Mouse (Mus musculus): ENCODE measurements around the gene Zfp3. TPM values are rescaled to one million over a fixed set of nuclear protein-coding genes. Genes with fewer than 3 reads are reported as not detected.
A peak's percentile ranks its signal among the peaks of the same experiment; 100 is the strongest.

Zfp3 gene
- 14.7 and 15.6 TPM in 2 replicates for polyA plus RNA-seq (2015; fragmentation: Nextera tagmentation; extraction: Ambion mirVana)

GRCm38 (mm10) chr11:70763936-70764808 is at the start of gene Zfp3:
Gene Zfp3, plus strand, starts transcription at chr11:70764209.
- Histone ChIP-seq H3K4me3 (peak within 1 kb of the TSS; percentile 69), H3K4me1 (replicated peaks) (peaks cover 23% of the 10 kb centered on the region), H3K4me2 (peak within 1 kb of the TSS; percentile 74), H3K27ac (replicated peaks) (peak within 1 kb of the TSS; percentile 79), H3K27me3 (no peaks in the 10 kb centered on the region), H3K36me3 (peaks cover 11% of the 10 kb centered on the region), H3K9ac (peak within 1 kb of the TSS; percentile 89), H3K9me3 (no peaks in the 10 kb centered on the region)
- ATAC-seq (ENCODE audit: low read depth), result peak; percentile 87
- under 1% methylated on average over 68 of the region's 78 CpGs for WGBS

GRCm38 (mm10) chr11:70715832-70716231 is 48.2 kb upstream of the Zfp3 start:
- Histone ChIP-seq H3K4me1 (replicated peaks) (no peaks in the 10 kb centered on the region), H3K4me3 (no peak overlapping the region), H3K27ac (replicated peaks) (no peak overlapping the region), H3K27me3 (no peaks in the 10 kb centered on the region), H3K9ac (no peak overlapping the region), H3K4me2 (no peak overlapping the region), H3K9me3 (no peaks in the 10 kb centered on the region), H3K36me3 (peaks cover 80% of the 10 kb centered on the region)
- 93% methylated on average over 6 of the region's 6 CpGs for WGBS
- ATAC-seq (ENCODE audit: low read depth), result no peak

- H3K4me2 ChIP-seq, result no peak overlapping the region
- no peak overlapping the region for H3K27ac ChIP-seq (replicated peaks)
- H3K27me3 ChIP-seq, result no peaks in the 10 kb centered on the region
- no peak overlapping the region for H3K4me3 ChIP-seq
- no peaks in the 10 kb centered on the region for H3K4me1 ChIP-seq (replicated peaks)
- WGBS, result 91% methylated on average over 5 of the region's 5 CpGs
- peaks cover 79% of the 10 kb centered on the region for H3K36me3 ChIP-seq
- no peaks in the 10 kb centered on the region for H3K9me3 ChIP-seq
- H3K9ac ChIP-seq, result no peak overlapping the region
- no peak for ATAC-seq (ENCODE audit: low read depth)
Measured at GRCm38 (mm10) chr11:70718481-70718880, 45.5 kb upstream of the Zfp3 start.

GRCm38 (mm10) chr11:70720567-70720966 is 43.4 kb upstream of the Zfp3 start:
- Histone ChIP-seq H3K9ac (no peak overlapping the region), H3K4me1 (replicated peaks) (no peaks in the 10 kb centered on the region), H3K27ac (replicated peaks) (no peak overlapping the region), H3K27me3 (no peaks in the 10 kb centered on the region), H3K9me3 (no peaks in the 10 kb centered on the region), H3K4me3 (no peak overlapping the region), H3K36me3 (peaks cover 93% of the 10 kb centered on the region), H3K4me2 (no peak overlapping the region)
- ATAC-seq (ENCODE audit: low read depth), result no peak
- 90% methylated on average over 3 of the region's 3 CpGs for WGBS

GRCm38 (mm10) chr11:70721072-70721471 is 42.9 kb upstream of the Zfp3 start:
- H3K4me3 ChIP-seq, result no peak overlapping the region
- H3K36me3 ChIP-seq, result peaks cover 95% of the 10 kb centered on the region
- no peak for ATAC-seq (ENCODE audit: low read depth)
- WGBS, result 95% methylated on average over 3 of the region's 3 CpGs
- H3K9ac ChIP-seq, result no peak overlapping the region
- H3K4me2 ChIP-seq, result no peak overlapping the region
- H3K27me3 ChIP-seq, result no peaks in the 10 kb centered on the region
- no peaks in the 10 kb centered on the region for H3K4me1 ChIP-seq (replicated peaks)
- H3K27ac ChIP-seq (replicated peaks), result no peak overlapping the region
- no peaks in the 10 kb centered on the region for H3K9me3 ChIP-seq

- no peaks in the 10 kb centered on the region for H3K9me3 ChIP-seq
- H3K4me2 ChIP-seq, result no peak overlapping the region
- H3K4me1 ChIP-seq (replicated peaks), result no peaks in the 10 kb centered on the region
- H3K4me3 ChIP-seq, result no peak overlapping the region
- H3K27me3 ChIP-seq, result no peaks in the 10 kb centered on the region
- peaks cover 90% of the 10 kb centered on the region for H3K36me3 ChIP-seq
- WGBS, result 94% methylated on average over 9 of the region's 9 CpGs
- no peak overlapping the region for H3K9ac ChIP-seq
- ATAC-seq (ENCODE audit: low read depth), result no peak
- H3K27ac ChIP-seq (replicated peaks), result no peak overlapping the region
Measured at GRCm38 (mm10) chr11:70724706-70725105, 39.3 kb upstream of the Zfp3 start.

- 98% methylated on average over 2 of the region's 2 CpGs for WGBS
- no peaks in the 10 kb centered on the region for H3K27me3 ChIP-seq
- ATAC-seq (ENCODE audit: low read depth), result no peak
Measured at GRCm38 (mm10) chr11:70726585-70726984, 37.4 kb upstream of the Zfp3 start.

GRCm38 (mm10) chr11:70727385-70727784 is 36.6 kb upstream of the Zfp3 start:
- Histone ChIP-seq H3K36me3 (peaks cover 72% of the 10 kb centered on the region), H3K4me1 (replicated peaks) (no peaks in the 10 kb centered on the region), H3K9me3 (no peaks in the 10 kb centered on the region), H3K4me3 (no peak overlapping the region), H3K27me3 (no peaks in the 10 kb centered on the region), H3K27ac (replicated peaks) (no peak overlapping the region), H3K9ac (no peak overlapping the region), H3K4me2 (no peak overlapping the region)
- 92% methylated on average over 5 of the region's 5 CpGs for WGBS
- ATAC-seq (ENCODE audit: low read depth), result no peak

More at GRCm38 (mm10) chr11:70726585-70726984, 37.4 kb upstream of the Zfp3 start:
- Histone ChIP-seq H3K4me1 (replicated peaks) (no peaks in the 10 kb centered on the region), H3K4me3 (no peak overlapping the region), H3K4me2 (no peak overlapping the region), H3K36me3 (peaks cover 77% of the 10 kb centered on the region), H3K27ac (replicated peaks) (no peak overlapping the region), H3K9me3 (no peaks in the 10 kb centered on the region), H3K9ac (no peak overlapping the region)

- Histone ChIP-seq H3K4me1 (replicated peaks) (no peaks in the 10 kb centered on the region), H3K27ac (replicated peaks) (peak overlapping the region; percentile 46), H3K9me3 (no peaks in the 10 kb centered on the region), H3K9ac (no peak overlapping the region), H3K4me3 (no peak overlapping the region), H3K27me3 (no peaks in the 10 kb centered on the region), H3K4me2 (no peak overlapping the region), H3K36me3 (peaks cover 42% of the 10 kb centered on the region)
- no peak for ATAC-seq (ENCODE audit: low read depth)
- 85% methylated on average over 9 of the region's 9 CpGs for WGBS
Measured at GRCm38 (mm10) chr11:70730427-70731038, 33.5 kb upstream of the Zfp3 start.

- no peak for ATAC-seq (ENCODE audit: low read depth)
Measured at GRCm38 (mm10) chr11:70731178-70731577, 32.8 kb upstream of the Zfp3 start.

GRCm38 (mm10) chr11:70733256-70733655 is 30.8 kb upstream of the Zfp3 start:
- WGBS, result 74% methylated on average over 5 of the region's 5 CpGs

More at GRCm38 (mm10) chr11:70731178-70731577, 32.8 kb upstream of the Zfp3 start:
- H3K27ac ChIP-seq (replicated peaks), result peak overlapping the region; percentile 46; the same call in 1 of the 2 replicates
- no peaks in the 10 kb centered on the region for H3K27me3 ChIP-seq
- no peak overlapping the region for H3K4me2 ChIP-seq
- H3K9ac ChIP-seq, result no peak overlapping the region
- H3K9me3 ChIP-seq, result no peaks in the 10 kb centered on the region
- peaks cover 36% of the 10 kb centered on the region for H3K36me3 ChIP-seq
- H3K4me1 ChIP-seq (replicated peaks), result no peaks in the 10 kb centered on the region
- no peak overlapping the region for H3K4me3 ChIP-seq
- WGBS, result 72% methylated on average over 5 of the region's 5 CpGs

GRCm38 (mm10) chr11:70737749-70738148 is 26.3 kb upstream of the Zfp3 start:
- Histone ChIP-seq H3K4me2 (no peak overlapping the region), H3K9ac (no peak overlapping the region), H3K4me3 (no peak overlapping the region), H3K9me3 (no peaks in the 10 kb centered on the region), H3K36me3 (no peaks in the 10 kb centered on the region), H3K27ac (replicated peaks) (no peak overlapping the region), H3K27me3 (no peaks in the 10 kb centered on the region), H3K4me1 (replicated peaks) (no peaks in the 10 kb centered on the region)
- WGBS, result 85% methylated on average over 5 of the region's 5 CpGs
- ATAC-seq (ENCODE audit: low read depth), result no peak

More at GRCm38 (mm10) chr11:70733256-70733655, 30.8 kb upstream of the Zfp3 start:
- H3K9ac ChIP-seq, result no peak overlapping the region
- ATAC-seq (ENCODE audit: low read depth), result no peak
- no peaks in the 10 kb centered on the region for H3K9me3 ChIP-seq
- no peaks in the 10 kb centered on the region for H3K27me3 ChIP-seq
- H3K4me1 ChIP-seq (replicated peaks), result no peaks in the 10 kb centered on the region
- H3K4me2 ChIP-seq, result no peak overlapping the region
- H3K36me3 ChIP-seq, result peaks cover 15% of the 10 kb centered on the region
- no peak overlapping the region for H3K27ac ChIP-seq (replicated peaks)
- no peak overlapping the region for H3K4me3 ChIP-seq

Data from neural tube, embryonic 13.5 days (tissue).